9 mouse cellular contexts compared by ENCODE assay signal in genomic region chr6:34862381-34862780, GRCm38 (mm10). TPM values are rescaled to one million over a fixed set of nuclear protein-coding genes. Genes with fewer than 3 reads are reported as not detected.
A peak's percentile ranks its signal among the peaks of the same experiment; 100 is the strongest.
DNase-seq lines count a peak whose midpoint lies in the region; ATAC-seq lines count a peak whose summit lies in the region.
"Had no signal": no experiment of that assay in that cellular context is flagged by ENCODE, and none has a peak within 500 bp of the region (broad histone marks: within the 10 kb centered on the region; RNA-seq: fewer than 3 reads in every experiment).

No protein-coding gene starts in this region.

- H3K79me2 ChIP-seq in macrophage (ENCODE audit: inconsistent target) = peaks cover 45% of the 10 kb centered on the region

- H3K27ac ChIP-seq in macrophage = peak overlapping the region; percentile 99
- no peak overlapping the region for H3K27ac ChIP-seq in midbrain, embryonic 11.5 days (ENCODE audit: low read depth, low read length)

- DNase-seq in adrenal gland, postnatal 10 days = peak; percentile 58
- DNase-seq in adrenal gland, adult 2 months = no peak
- peak; percentile 36 for DNase-seq in NIH3T3 (ENCODE audit: low read depth)
- DNase-seq in cerebellum, postnatal 25 days = no peak
- DNase-seq in layer of hippocampus, postnatal 14 days (ENCODE audit: low spot score in 2 of 2) = no peak
- no peak for DNase-seq in midbrain, embryonic 11.5 days (ENCODE audit: low spot score, missing footprints)

- peak overlapping the region; percentile 78 for H3K4me3 ChIP-seq in macrophage (ENCODE audit: inconsistent target)
- H3K4me3 ChIP-seq in midbrain, embryonic 11.5 days (ENCODE audit: low read depth, low read length) = no peak overlapping the region

- no peaks in the 10 kb centered on the region for H3K4me1 ChIP-seq in midbrain, embryonic 11.5 days (ENCODE audit: control insufficient read depth, insufficient read depth, low read length)

- WGBS in macrophage (ENCODE audit: missing documents) = 8% methylated on average over 6 of the region's 6 CpGs
- WGBS in midbrain, embryonic 11.5 days = 94% methylated on average over 6 of the region's 6 CpGs

- ATAC-seq in inflammation-experienced regulatory T-cells, adult 6 months = peak; percentile 69
- ATAC-seq in midbrain, embryonic 11.5 days (ENCODE audit: low FRiP score) = no peak

- H3K27me3 ChIP-seq in midbrain, embryonic 11.5 days (ENCODE audit: control insufficient read depth, insufficient read depth, low read length) = no peaks in the 10 kb centered on the region

- H3K9me3 ChIP-seq in midbrain, embryonic 11.5 days (ENCODE audit: control insufficient read depth, low read length) = no peaks in the 10 kb centered on the region

- H3K4me2 ChIP-seq in midbrain, embryonic 11.5 days = no peak overlapping the region

- H3K36me3 ChIP-seq in macrophage (ENCODE audit: inconsistent target) = 0 out of 2 replicates have a peak, but pooled peaks cover 9% of the 10 kb centered on the region
- no peaks in the 10 kb centered on the region for H3K36me3 ChIP-seq in midbrain, embryonic 11.5 days (ENCODE audit: control insufficient read depth, insufficient read depth, low read length)

- no peak overlapping the region for H3K9ac ChIP-seq in midbrain, embryonic 11.5 days (ENCODE audit: low read length)

RNA-seq across cellular contexts. Expression of gene Tmem140, which starts 0.6 kb away (rescaled TPM):
- 10 to 100 TPM; 23.8 to 34.7 TPM for total RNA-seq in adrenal gland, postnatal 10 days (2021)
- 10 to 100 TPM; 15.5 to 25.7 TPM for total RNA-seq in adrenal gland, adult 2 months (2021)
- polyA plus RNA-seq in adrenal gland, adult 2 months (2012; rRNA removed) = 28.4 and 31.5 TPM in 2 replicates
- polyA plus RNA-seq in inflammation-experienced regulatory T-cells, adult 6 months (2017; shearing (Covaris generic)) = 10 to 100 TPM; 16.8 to 30.9 (median 17.3) TPM
- 100 to 1,000 TPM in 11 of 26 experiments, 10 to 100 TPM in 15; 18.5 to 254 (median 80.7) TPM for total RNA-seq in macrophage (2018; cell fraction: chromatin; rRNA removed)
- total RNA-seq in macrophage (2018; cell fraction: cytosol; rRNA removed) = 100 to 1,000 TPM in 18 of 26 experiments, 10 to 100 TPM in 8; 39.9 to 208 (median 143) TPM
- total RNA-seq in macrophage (2018; cell fraction: nucleus; rRNA removed) = 100 to 1,000 TPM in 16 of 26 experiments, 10 to 100 TPM in 10; 39.3 to 284 (median 118) TPM
- polyA plus RNA-seq in macrophage (2018) = 41.8 to 184 TPM (median 113 TPM) in 3 replicates
- total RNA-seq in layer of hippocampus, postnatal 14 days (2021) = 1 to 10 TPM; 1.9 to 2.7 TPM
- polyA plus RNA-seq in midbrain, embryonic 11.5 days (2014; fragmentation: Nextera tagmentation; extraction: Ambion mirVana) = 1.00 and 1.3 TPM in 2 replicates

RNA-seq across cellular contexts. Expression of gene Cyren, which starts 15.5 kb away (rescaled TPM):
- total RNA-seq in adrenal gland, postnatal 10 days (2021) = 1 to 10 TPM; 6.2 to 8.8 TPM
- 1 to 10 TPM; 7.9 to 8.2 TPM for total RNA-seq in adrenal gland, adult 2 months (2021)
- 6.6 and 6.7 TPM in 2 replicates for polyA plus RNA-seq in adrenal gland, adult 2 months (2012; rRNA removed)
- 1 to 10 TPM; 5.7 to 6.7 (median 6.5) TPM for polyA plus RNA-seq in inflammation-experienced regulatory T-cells, adult 6 months (2017; shearing (Covaris generic))
- 100 to 1,000 TPM in 2 of 26 experiments, 10 to 100 TPM in 21, 1 to 10 TPM in 3; 6.2 to 128 (median 19.9) TPM for total RNA-seq in macrophage (2018; cell fraction: chromatin; rRNA removed)
- total RNA-seq in macrophage (2018; cell fraction: cytosol; rRNA removed) = 1 to 10 TPM; 1.7 to 4.5 (median 3.0) TPM
- total RNA-seq in macrophage (2018; cell fraction: nucleus; rRNA removed) = 100 to 1,000 TPM in 1 of 26 experiments, 10 to 100 TPM in 21, 1 to 10 TPM in 4; 3.3 to 115 (median 18.1) TPM
- polyA plus RNA-seq in macrophage (2018) = 3.3 to 10.6 TPM (median 4.3 TPM) in 3 replicates
- 1 to 10 TPM; 5.0 to 5.4 TPM for total RNA-seq in layer of hippocampus, postnatal 14 days (2021)
- 11.8 TPM in 2 replicates for polyA plus RNA-seq in midbrain, embryonic 11.5 days (2014; fragmentation: Nextera tagmentation; extraction: Ambion mirVana)

RNA-seq across cellular contexts. Expression of gene Wdr91, which starts 48.3 kb away (rescaled TPM):
- 10 to 100 TPM; 21.0 to 27.3 TPM for total RNA-seq in adrenal gland, postnatal 10 days (2021)
- 10 to 100 TPM; 16.7 to 17.0 TPM for total RNA-seq in adrenal gland, adult 2 months (2021)
- 10.5 and 12.7 TPM in 2 replicates for polyA plus RNA-seq in adrenal gland, adult 2 months (2012; rRNA removed)
- polyA plus RNA-seq in inflammation-experienced regulatory T-cells, adult 6 months (2017; shearing (Covaris generic)) = 10 to 100 TPM; 15.2 to 23.5 (median 19.1) TPM
- 100 to 1,000 TPM; 229 to 803 (median 498) TPM for total RNA-seq in macrophage (2018; cell fraction: chromatin; rRNA removed)
- 100 to 1,000 TPM in 23 of 26 experiments, 10 to 100 TPM in 3; 87.0 to 154 (median 126) TPM for total RNA-seq in macrophage (2018; cell fraction: cytosol; rRNA removed)
- 100 to 1,000 TPM; 124 to 721 (median 374) TPM for total RNA-seq in macrophage (2018; cell fraction: nucleus; rRNA removed)
- 86.6 to 195 TPM (median 145 TPM) in 3 replicates for polyA plus RNA-seq in macrophage (2018)
- total RNA-seq in layer of hippocampus, postnatal 14 days (2021) = 10 to 100 TPM; 34.6 to 38.6 TPM
- 9.8 and 10.4 TPM in 2 replicates for polyA plus RNA-seq in midbrain, embryonic 11.5 days (2014; fragmentation: Nextera tagmentation; extraction: Ambion mirVana)

RNA-seq across cellular contexts. Expression of gene Stra8, which starts 57.6 kb away (rescaled TPM):
- not detected for total RNA-seq in adrenal gland, postnatal 10 days (2021)
- not detected for total RNA-seq in adrenal gland, adult 2 months (2021)
- not detected in 2 replicates for polyA plus RNA-seq in adrenal gland, adult 2 months (2012; rRNA removed)
- not detected for polyA plus RNA-seq in inflammation-experienced regulatory T-cells, adult 6 months (2017; shearing (Covaris generic))
- total RNA-seq in macrophage (2018; cell fraction: chromatin; rRNA removed) = not detected
- not detected for total RNA-seq in macrophage (2018; cell fraction: cytosol; rRNA removed)
- total RNA-seq in macrophage (2018; cell fraction: nucleus; rRNA removed) = not detected
- polyA plus RNA-seq in macrophage (2018) = not detected in 3 replicates
- not detected for total RNA-seq in layer of hippocampus, postnatal 14 days (2021)
- polyA plus RNA-seq in midbrain, embryonic 11.5 days (2014; fragmentation: Nextera tagmentation; extraction: Ambion mirVana) = not detected in 2 replicates
- total RNA-seq: heart, postnatal 10 days had no signal

Comparison
In these comparisons a context has a peak if more than half of its experiments do, and no peak if none do; other contexts are left out.
1. DNase-seq: peak in adrenal gland, postnatal 10 days (single experiment) and NIH3T3 (single experiment); none in adrenal gland, adult 2 months (single experiment), cerebellum, postnatal 25 days (0 of 2), layer of hippocampus, postnatal 14 days (0 of 2) and midbrain, embryonic 11.5 days (single experiment).